Mouse (Mus musculus): ENCODE measurements around the gene Abcb5. TPM values are rescaled to one million over a fixed set of nuclear protein-coding genes. Genes with fewer than 3 reads are reported as not detected.
A peak's percentile ranks its signal among the peaks of the same experiment; 100 is the strongest.
"Not testable (repeated sequence)": the region's sequence is repeated elsewhere in the genome, so short reads cannot be mapped to it uniquely, and the experiment has no call there.

The Abcb5 gene
- polyA plus RNA-seq (2016; fragmentation: Nextera tagmentation; extraction: Ambion mirVana): not detected in 2 replicates

DNA sequence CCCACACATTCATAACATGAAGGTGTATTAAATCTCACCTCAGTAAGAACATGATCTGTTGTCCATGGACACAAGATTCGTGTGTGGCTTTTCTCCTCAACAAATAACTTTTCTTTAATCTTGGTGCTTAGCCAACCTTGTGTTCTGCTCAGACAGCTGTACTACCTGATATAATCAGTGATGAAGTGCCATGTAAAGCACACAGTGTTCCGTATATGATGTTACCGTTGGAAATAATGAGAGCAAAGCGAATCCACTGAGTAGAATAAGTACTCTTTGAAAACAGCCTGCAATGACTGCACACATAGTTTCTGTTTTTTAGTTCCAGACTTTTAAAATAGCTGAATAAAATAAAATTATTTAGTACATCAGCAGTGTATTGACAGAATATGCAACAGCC, at the start of gene Abcb5:
Abcb5 (minus strand) TSS at position 101 of the 400 bp plus-strand sequence.
- no peak within 1 kb of the TSS for H3K4me2 ChIP-seq (replicated peaks)
- no peaks in the 10 kb centered on the region for H3K36me3 ChIP-seq
- H3K9ac ChIP-seq: no peak within 1 kb of the TSS
- no peaks in the 10 kb centered on the region for H3K9me3 ChIP-seq
- no peak within 1 kb of the TSS for H3K27ac ChIP-seq
- no peaks in the 10 kb centered on the region for H3K27me3 ChIP-seq (replicated peaks)
- no peak within 1 kb of the TSS for H3K4me3 ChIP-seq
- 86% methylated on average over 4 of the region's 4 CpGs for WGBS
- ATAC-seq (ENCODE audit: low FRiP score, low read depth): no peak
- H3K4me1 ChIP-seq: no peaks in the 10 kb centered on the region

- no peak overlapping the region for H3K4me2 ChIP-seq (replicated peaks)
- no peaks in the 10 kb centered on the region for H3K36me3 ChIP-seq
- no peaks in the 10 kb centered on the region for H3K27me3 ChIP-seq (replicated peaks)
- no peak overlapping the region for H3K4me3 ChIP-seq
- H3K9ac ChIP-seq: no peak overlapping the region
- H3K9me3 ChIP-seq: no peaks in the 10 kb centered on the region
- no peak for ATAC-seq (ENCODE audit: low FRiP score, low read depth)
- WGBS: 90% methylated on average over 2 of the region's 2 CpGs
- no peaks in the 10 kb centered on the region for H3K4me1 ChIP-seq
- no peak overlapping the region for H3K27ac ChIP-seq
Observed at GRCm38 (mm10) chr12:118999230-118999629, 33.0 kb upstream of the Abcb5 start.

DNA sequence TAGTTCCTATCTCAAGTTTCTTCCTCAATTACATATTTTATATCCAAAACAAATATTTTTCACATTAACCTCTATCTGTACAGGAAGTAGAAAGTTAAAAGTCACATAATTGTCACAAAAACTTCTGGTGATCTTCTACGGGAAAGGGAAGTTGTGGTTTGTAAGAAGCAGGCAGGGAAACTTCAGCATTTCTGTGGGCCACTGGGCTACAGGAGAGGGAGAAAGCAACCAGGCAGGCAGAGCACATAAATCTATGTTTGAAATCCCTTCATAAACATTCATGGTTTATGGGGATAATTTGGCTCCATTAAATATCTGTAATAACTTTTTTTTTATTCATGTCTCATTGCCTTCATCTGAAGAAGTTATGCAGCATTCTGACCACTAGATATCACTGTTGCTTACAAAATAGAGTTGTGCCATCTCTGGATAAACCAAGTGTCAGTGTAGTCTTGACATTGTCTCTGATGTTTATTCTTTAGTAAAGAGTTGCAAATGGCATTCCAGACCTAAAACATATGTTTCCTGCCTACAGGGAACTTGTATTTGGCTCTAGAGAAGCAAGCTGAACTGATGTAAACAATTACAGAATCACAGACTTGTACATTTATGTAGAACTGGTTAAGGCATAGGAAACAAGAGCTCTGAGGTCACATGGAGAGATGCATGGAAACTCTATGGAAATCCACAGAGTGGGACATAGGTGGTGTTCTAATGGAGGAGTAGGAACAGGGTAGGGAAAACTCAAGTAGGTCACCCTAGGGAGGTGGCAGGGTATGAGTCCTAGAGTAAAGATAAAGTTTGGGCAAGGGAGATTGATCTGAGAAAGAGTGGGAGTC, 28.3 kb upstream of the Abcb5 start:
- WGBS: 86% methylated on average over 1 of the region's 1 CpGs

GRCm38 (mm10) chr12:118984852-118985251, 18.6 kb upstream of the Abcb5 start:
- no peak overlapping the region for H3K4me2 ChIP-seq (replicated peaks)
- H3K27me3 ChIP-seq (replicated peaks): no peaks in the 10 kb centered on the region
- H3K9ac ChIP-seq: no peak overlapping the region
- WGBS: 78% methylated on average over 1 of the region's 1 CpGs
- no peak overlapping the region for H3K4me3 ChIP-seq
- no peaks in the 10 kb centered on the region for H3K4me1 ChIP-seq
- no peaks in the 10 kb centered on the region for H3K9me3 ChIP-seq
- H3K27ac ChIP-seq: no peak overlapping the region
- no peak for ATAC-seq (ENCODE audit: low FRiP score, low read depth)
- H3K36me3 ChIP-seq: no peaks in the 10 kb centered on the region

More for the DNA sequence above, 28.3 kb upstream of the Abcb5 start:
- no peak overlapping the region for H3K4me3 ChIP-seq
- no peak for ATAC-seq (ENCODE audit: low FRiP score, low read depth)
- no peaks in the 10 kb centered on the region for H3K36me3 ChIP-seq
- no peak overlapping the region for H3K27ac ChIP-seq
- no peaks in the 10 kb centered on the region for H3K27me3 ChIP-seq (replicated peaks)
- H3K4me2 ChIP-seq (replicated peaks): no peak overlapping the region
- H3K9ac ChIP-seq: no peak overlapping the region
- H3K4me1 ChIP-seq: no peaks in the 10 kb centered on the region
- H3K9me3 ChIP-seq: no peaks in the 10 kb centered on the region

DNA sequence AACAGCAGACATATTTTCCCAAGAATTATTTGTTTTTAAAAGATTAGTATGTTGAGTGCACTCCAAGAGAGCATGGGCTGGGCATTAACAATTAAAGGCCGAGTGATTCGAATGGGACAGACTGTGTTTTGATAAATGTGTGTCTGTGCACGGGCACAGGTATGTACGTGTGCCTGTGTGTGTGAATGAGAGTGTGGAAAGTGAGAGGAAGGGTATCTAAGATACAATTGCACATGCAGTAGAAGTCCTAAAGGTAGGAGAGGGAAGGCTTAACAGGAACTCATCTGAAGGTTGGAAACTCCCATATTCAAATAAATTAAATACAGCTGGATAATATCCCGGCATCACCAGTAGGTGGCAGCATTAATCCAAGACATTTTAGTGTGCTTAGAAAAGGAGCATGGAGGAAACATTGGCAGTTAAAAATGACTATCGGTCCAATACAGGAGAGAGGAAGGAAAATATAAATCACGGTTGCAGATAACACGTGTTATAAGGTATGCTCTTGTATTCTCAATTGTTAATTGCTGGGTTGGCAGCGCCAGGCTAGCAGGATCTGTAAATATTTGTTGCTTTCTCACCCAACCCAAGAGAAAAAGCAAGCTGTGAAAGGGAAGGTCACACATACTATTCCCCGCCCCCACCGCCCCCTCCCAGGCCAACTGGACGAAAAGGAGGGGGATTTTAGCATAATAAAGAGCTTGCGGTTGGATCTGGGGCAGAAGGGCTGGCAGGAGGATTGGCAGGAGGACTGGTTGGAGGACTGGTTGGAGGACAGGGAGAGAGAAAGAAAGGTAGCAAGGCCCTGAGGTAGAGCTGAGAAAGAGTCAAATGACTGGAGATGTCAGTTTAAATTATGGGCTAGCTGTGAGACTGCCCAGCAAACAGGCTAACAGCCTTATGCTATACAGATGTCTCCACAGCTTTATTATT, 35.6 kb downstream of the Abcb5 start:
- Histone ChIP-seq H3K4me3 (no peak overlapping the region), H3K9ac (0 out of 2 replicates have a peak overlapping the region, but pooled peaks have one; percentile 26), H3K9me3 (no peaks in the 10 kb centered on the region), H3K36me3 (no peaks in the 10 kb centered on the region), H3K27ac (no peak overlapping the region), H3K4me2 (replicated peaks) (peak overlapping the region; percentile 49), H3K27me3 (replicated peaks) (no peaks in the 10 kb centered on the region), H3K4me1 (peaks cover 7% of the 10 kb centered on the region; the same call in 1 of the 2 replicates)
- 20% methylated on average over 13 of the region's 13 CpGs for WGBS
- ATAC-seq (ENCODE audit: low FRiP score, low read depth): peak; percentile 75

DNA sequence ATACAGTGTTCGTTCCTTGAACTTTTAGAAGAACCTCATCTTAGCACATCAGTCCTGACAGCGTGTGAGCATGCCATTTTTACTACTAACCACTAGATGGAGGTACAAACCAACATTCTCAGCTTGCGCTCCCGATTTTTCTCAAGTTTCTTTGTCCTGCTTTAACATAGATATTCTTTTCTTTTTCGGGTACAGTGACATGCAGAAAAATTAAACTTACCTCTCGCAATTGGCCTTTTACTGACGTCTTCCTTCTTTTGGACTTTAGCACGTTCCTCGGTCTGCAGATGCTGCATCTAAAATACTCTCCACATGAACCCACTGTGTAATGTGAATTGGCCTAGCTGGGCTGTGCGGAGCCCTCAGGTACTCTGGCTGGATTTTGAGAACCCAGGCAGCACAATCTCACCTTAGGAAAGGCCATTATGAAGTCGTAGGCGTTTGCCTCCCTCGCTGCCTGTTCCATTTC, 39.4 kb downstream of the Abcb5 start:
- WGBS: 24% methylated on average over 13 of the region's 13 CpGs
- Histone ChIP-seq H3K36me3 (no peaks in the 10 kb centered on the region), H3K4me2 (replicated peaks) (peak overlapping the region; percentile 51), H3K27me3 (replicated peaks) (no peaks in the 10 kb centered on the region), H3K27ac (no peak overlapping the region), H3K9me3 (no peaks in the 10 kb centered on the region), H3K9ac (peak overlapping the region; percentile 17; the same call in 1 of the 2 replicates), H3K4me3 (no peak overlapping the region), H3K4me1 (peaks cover 7% of the 10 kb centered on the region; the same call in 1 of the 2 replicates)
- peak; percentile 48; the same call in 1 of the 2 replicates for ATAC-seq (ENCODE audit: low FRiP score, low read depth)

- not testable (repeated sequence) for ATAC-seq (ENCODE audit: low FRiP score, low read depth); H3K36me3 ChIP-seq; H3K4me1 ChIP-seq; H3K9me3 ChIP-seq; H3K27me3 ChIP-seq (replicated peaks); H3K9ac ChIP-seq; H3K4me3 ChIP-seq; H3K4me2 ChIP-seq (replicated peaks); H3K27ac ChIP-seq
- 51% methylated on average over 1 of the region's 1 CpGs for WGBS
Observed at GRCm38 (mm10) chr12:118923874-118924273, 42.3 kb downstream of the Abcb5 start.

- H3K27me3 ChIP-seq (replicated peaks): no peaks in the 10 kb centered on the region
- no peak overlapping the region for H3K9ac ChIP-seq
- no peak overlapping the region for H3K4me2 ChIP-seq (replicated peaks)
- WGBS: 70% methylated on average over 1 of the region's 1 CpGs
- no peak overlapping the region for H3K4me3 ChIP-seq
- no peaks in the 10 kb centered on the region for H3K36me3 ChIP-seq
- H3K4me1 ChIP-seq: no peaks in the 10 kb centered on the region
- H3K27ac ChIP-seq: no peak overlapping the region
- H3K9me3 ChIP-seq: no peaks in the 10 kb centered on the region
- ATAC-seq (ENCODE audit: low FRiP score, low read depth): no peak
Observed at GRCm38 (mm10) chr12:118917771-118918170, 48.5 kb downstream of the Abcb5 start.

- Histone ChIP-seq H3K4me3 (no peak overlapping the region), H3K4me2 (replicated peaks) (no peak overlapping the region), H3K27me3 (replicated peaks) (no peaks in the 10 kb centered on the region), H3K9me3 (no peaks in the 10 kb centered on the region), H3K9ac (no peak overlapping the region), H3K36me3 (no peaks in the 10 kb centered on the region), H3K4me1 (no peaks in the 10 kb centered on the region), H3K27ac (no peak overlapping the region)
- WGBS: 70% methylated on average over 2 of the region's 2 CpGs
- ATAC-seq (ENCODE audit: low FRiP score, low read depth): no peak
Observed at GRCm38 (mm10) chr12:118910360-118910759, 55.9 kb downstream of the Abcb5 start.

DNA sequence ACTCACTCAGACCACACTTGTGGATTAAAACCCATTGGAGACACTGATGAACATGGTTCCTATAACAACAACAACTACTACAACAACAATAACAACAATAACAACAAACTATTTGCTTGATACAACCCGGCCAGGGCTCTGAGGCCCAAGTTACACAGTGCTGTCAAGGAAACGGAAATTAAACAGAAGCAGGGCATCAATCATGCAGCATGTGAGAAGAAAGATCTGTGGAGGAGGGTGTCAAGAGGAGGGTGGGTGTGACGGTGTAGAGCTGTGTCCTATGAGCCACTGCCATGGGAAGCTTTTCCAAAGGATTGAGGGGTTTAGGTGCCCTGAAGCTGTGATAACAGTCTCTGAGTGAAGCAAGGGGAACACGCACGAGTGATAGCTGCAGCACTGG, 64.0 kb downstream of the Abcb5 start:
- Histone ChIP-seq H3K27ac (no peak overlapping the region), H3K4me1 (no peaks in the 10 kb centered on the region), H3K4me3 (no peak overlapping the region), H3K4me2 (replicated peaks) (no peak overlapping the region), H3K36me3 (no peaks in the 10 kb centered on the region), H3K27me3 (replicated peaks) (no peaks in the 10 kb centered on the region), H3K9me3 (no peaks in the 10 kb centered on the region), H3K9ac (no peak overlapping the region)
- WGBS: 55% methylated on average over 5 of the region's 5 CpGs
- no peak for ATAC-seq (ENCODE audit: low FRiP score, low read depth)

GRCm38 (mm10) chr12:118887964-118888363, 78.3 kb downstream of the Abcb5 start:
- no peaks in the 10 kb centered on the region for H3K9me3 ChIP-seq
- WGBS: 75% methylated on average over 2 of the region's 2 CpGs
- no peak overlapping the region for H3K4me3 ChIP-seq
- H3K27me3 ChIP-seq (replicated peaks): no peaks in the 10 kb centered on the region
- no peaks in the 10 kb centered on the region for H3K4me1 ChIP-seq
- H3K4me2 ChIP-seq (replicated peaks): no peak overlapping the region
- no peak overlapping the region for H3K27ac ChIP-seq
- ATAC-seq (ENCODE audit: low FRiP score, low read depth): no peak
- H3K9ac ChIP-seq: no peak overlapping the region
- no peaks in the 10 kb centered on the region for H3K36me3 ChIP-seq

DNA sequence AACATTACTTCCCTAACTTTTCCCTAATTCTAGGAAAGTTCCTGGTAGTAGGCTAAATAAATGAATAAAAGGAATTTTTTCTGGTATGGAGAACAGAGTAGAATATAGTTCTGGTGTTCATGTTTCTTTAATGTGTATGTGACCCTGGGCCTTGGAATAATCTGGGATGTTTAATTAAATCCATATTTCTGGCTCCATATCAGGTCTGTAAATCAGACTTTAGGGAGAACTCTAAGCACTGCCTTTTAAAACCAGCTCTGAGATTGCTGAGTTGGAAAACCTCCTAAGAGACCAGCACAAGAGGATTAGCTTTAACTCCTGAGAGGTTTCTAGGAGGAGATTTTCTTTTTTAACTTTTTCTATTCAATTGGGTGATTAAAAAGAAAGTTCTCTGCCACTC, 83.4 kb downstream of the Abcb5 start:
- no peaks in the 10 kb centered on the region for H3K36me3 ChIP-seq

More for the DNA sequence above, 83.4 kb downstream of the Abcb5 start:
- Histone ChIP-seq H3K9me3 (no peaks in the 10 kb centered on the region), H3K4me2 (replicated peaks) (no peak overlapping the region), H3K4me3 (no peak overlapping the region), H3K27ac (no peak overlapping the region), H3K9ac (no peak overlapping the region), H3K27me3 (replicated peaks) (no peaks in the 10 kb centered on the region), H3K4me1 (no peaks in the 10 kb centered on the region)
- no peak for ATAC-seq (ENCODE audit: low FRiP score, low read depth)

All from neural tube, embryonic 12.5 days (tissue).